Mouse (Mus musculus): ENCODE results near the gene Arid4a. TPM values are rescaled to one million over a fixed set of nuclear protein-coding genes. Genes with fewer than 3 reads are reported as not detected.

The Arid4a gene
- 10 to 100 TPM; 14.0 to 15.5 TPM for total RNA-seq (2021)

- peak; percentile 97 to 98 for DNase-seq
- intact Hi-C loops (cut with DNase I): loop anchor here (2.0 kb wide), 1 partner anchor 41 kb away; the partner anchor contains the start of gene Psma3
Measured at GRCm38 (mm10) chr12:71015363-71016210, at the start of gene Arid4a. Gene Arid4a, plus strand, starts transcription at chr12:71015990.

GRCm38 (mm10) chr12:70967581-70967980 lies 48.2 kb upstream of the Arid4a start:
- intact Hi-C loops (cut with DNase I): loop anchor here (5.0 kb wide), 1 partner anchor 170 kb away; the partner anchor contains the start of genes 2700049A03Rik and Timm9
- DNase-seq: no peak

GRCm38 (mm10) chr12:70968141-70968790 lies 47.5 kb upstream of the Arid4a start:
- intact Hi-C loops (cut with DNase I): loop anchor here (5.0 kb wide), 1 partner anchor 169 kb away; the partner anchor contains the start of genes 2700049A03Rik and Timm9
- DNase-seq: peak; percentile 89

GRCm38 (mm10) chr12:70968791-70969307 lies 46.9 kb upstream of the Arid4a start:
- peak; percentile 90 to 93 for DNase-seq
- intact Hi-C loops (cut with DNase I): loop anchor here (5.0 kb wide), 1 partner anchor 168 kb away; the partner anchor contains the start of genes 2700049A03Rik and Timm9

GRCm38 (mm10) chr12:70969485-70970184 lies 46.2 kb upstream of the Arid4a start:
- peak; percentile 66 to 72 for DNase-seq
- intact Hi-C loops (cut with DNase I): loop anchor here (5.0 kb wide), 2 partner anchors 103 to 168 kb away; partner anchors contain the start of genes 2700049A03Rik and Timm9

- intact Hi-C loops (cut with DNase I): loop anchor here (2.0 to 5.0 kb wide), 2 partner anchors 41 to 98 kb away; partner anchors contain the start of gene Arid4a
- DNase-seq: no peak
Measured at GRCm38 (mm10) chr12:70973831-70974230, 42.0 kb upstream of the Arid4a start.

- intact Hi-C loops (cut with DNase I): loop anchor here (2.0 to 5.0 kb wide), 2 partner anchors 40 to 98 kb away; partner anchors contain the start of gene Arid4a
Measured at GRCm38 (mm10) chr12:70974441-70975266, 41.1 kb upstream of the Arid4a start, which contains the start of gene Psma3. Gene Psma3, plus strand, starts transcription at chr12:70974621.

GRCm38 (mm10) chr12:70975406-70975805 lies 40.4 kb upstream of the Arid4a start:
- no peak for DNase-seq
- intact Hi-C loops (cut with DNase I): loop anchor here (2.0 kb wide), 1 partner anchor 39 kb away; the partner anchor contains the start of gene Arid4a

More at GRCm38 (mm10) chr12:70974441-70975266, 41.1 kb upstream of the Arid4a start, which contains the start of gene Psma3:
- peak; percentile 94 for DNase-seq

GRCm38 (mm10) chr12:70975891-70976290 lies 39.9 kb upstream of the Arid4a start:
- intact Hi-C loops (cut with DNase I): loop anchor here (2.0 kb wide), 1 partner anchor 39 kb away; the partner anchor contains the start of gene Arid4a
- DNase-seq: no peak

- intact Hi-C loops (cut with DNase I): no loop called here
- DNase-seq: no peak
Measured at GRCm38 (mm10) chr12:70978345-70978744, 37.4 kb upstream of the Arid4a start.

- no peak for DNase-seq
- intact Hi-C loops (cut with DNase I): no loop called here
Measured at GRCm38 (mm10) chr12:70984855-70985550, 30.8 kb upstream of the Arid4a start.

GRCm38 (mm10) chr12:70997225-70997624 lies 18.6 kb upstream of the Arid4a start:
- no peak for DNase-seq
- intact Hi-C loops (cut with DNase I): no loop called here

- intact Hi-C loops (cut with DNase I): no loop called here
- peak; percentile 59 to 60 for DNase-seq
Measured at GRCm38 (mm10) chr12:70999423-70999903, 16.3 kb upstream of the Arid4a start.

- intact Hi-C loops (cut with DNase I): no loop called here
- DNase-seq: no peak
Measured at GRCm38 (mm10) chr12:71000344-71000743, 15.4 kb upstream of the Arid4a start.

GRCm38 (mm10) chr12:71001456-71001855 lies 14.3 kb upstream of the Arid4a start:
- DNase-seq: no peak
- intact Hi-C loops (cut with DNase I): no loop called here

- DNase-seq: no peak
- intact Hi-C loops (cut with DNase I): no loop called here
Measured at GRCm38 (mm10) chr12:71003760-71004426, 11.9 kb upstream of the Arid4a start.

- intact Hi-C loops (cut with DNase I): no loop called here
- DNase-seq: no peak
Measured at GRCm38 (mm10) chr12:71006141-71006540, 9.6 kb upstream of the Arid4a start.

- no peak for DNase-seq
- intact Hi-C loops (cut with DNase I): no loop called here
Measured at GRCm38 (mm10) chr12:71006901-71007300, 8.9 kb upstream of the Arid4a start.
